Mouse (Mus musculus) mouse trophoblast stem cell (cell line): ENCODE results near the gene Stk11ip.

Source experiments
- in situ Hi-C, 2 experiments: fragments of 300-500 bp; cut with MseI, MboI; formaldehyde crosslinking; loops; 2 replicates in 1 of 2; 3 replicates in 1 of 2; pipeline ENCODE4 v1.15.1; 2025

The Stk11ip gene

GRCm38 (mm10) chr1:75521321-75522031, at the start of gene Stk11ip:
Gene Stk11ip (plus strand): TSS chr1:75521529.
- in situ Hi-C loops: no loop called here

- in situ Hi-C loops: no loop called here
These were observed 44.9 kb upstream of the Stk11ip start for GRCm38 (mm10) chr1:75476441-75476840.

- in situ Hi-C loops: no loop called here
These were observed 43.9 kb upstream of the Stk11ip start for GRCm38 (mm10) chr1:75477264-75477965.

DNA sequence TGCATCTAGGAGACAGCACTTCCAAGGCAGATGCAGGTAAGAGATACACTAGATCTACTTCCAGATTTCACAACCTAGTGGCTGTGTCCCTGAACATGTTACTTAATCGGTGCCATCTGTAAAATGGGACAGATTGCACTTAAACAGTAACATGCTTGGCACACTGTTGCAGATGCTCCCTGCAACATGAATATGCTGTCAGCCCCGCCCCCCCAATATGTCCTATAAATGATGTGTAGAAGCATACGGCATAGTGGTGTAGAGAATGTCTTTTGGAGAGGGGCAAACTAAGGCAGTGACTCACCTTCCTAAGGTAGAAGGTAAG, 43.4 kb upstream of the Stk11ip start:
- in situ Hi-C loops: no loop called here

DNA sequence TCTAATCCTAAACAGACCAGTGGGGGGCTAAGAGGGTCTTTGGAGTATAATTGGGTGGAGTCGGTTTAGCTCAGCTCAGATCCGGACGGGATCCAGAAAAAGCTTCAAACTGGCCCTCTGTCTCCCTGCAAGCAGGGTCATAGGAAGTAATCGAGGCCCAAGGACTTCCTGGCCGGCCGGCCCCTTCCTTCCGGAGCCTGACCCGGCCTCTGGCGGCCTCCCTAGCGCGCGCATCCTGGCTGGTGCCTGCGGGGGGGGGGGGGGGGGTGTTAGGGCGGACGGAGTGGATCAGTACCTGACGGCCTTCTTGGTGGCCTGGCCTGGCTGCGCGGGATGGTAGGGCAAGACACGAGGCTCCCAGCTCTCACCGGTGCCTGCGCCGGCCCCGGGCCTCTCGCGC, 42.8 kb upstream of the Stk11ip start:
- in situ Hi-C loops: no loop called here

DNA sequence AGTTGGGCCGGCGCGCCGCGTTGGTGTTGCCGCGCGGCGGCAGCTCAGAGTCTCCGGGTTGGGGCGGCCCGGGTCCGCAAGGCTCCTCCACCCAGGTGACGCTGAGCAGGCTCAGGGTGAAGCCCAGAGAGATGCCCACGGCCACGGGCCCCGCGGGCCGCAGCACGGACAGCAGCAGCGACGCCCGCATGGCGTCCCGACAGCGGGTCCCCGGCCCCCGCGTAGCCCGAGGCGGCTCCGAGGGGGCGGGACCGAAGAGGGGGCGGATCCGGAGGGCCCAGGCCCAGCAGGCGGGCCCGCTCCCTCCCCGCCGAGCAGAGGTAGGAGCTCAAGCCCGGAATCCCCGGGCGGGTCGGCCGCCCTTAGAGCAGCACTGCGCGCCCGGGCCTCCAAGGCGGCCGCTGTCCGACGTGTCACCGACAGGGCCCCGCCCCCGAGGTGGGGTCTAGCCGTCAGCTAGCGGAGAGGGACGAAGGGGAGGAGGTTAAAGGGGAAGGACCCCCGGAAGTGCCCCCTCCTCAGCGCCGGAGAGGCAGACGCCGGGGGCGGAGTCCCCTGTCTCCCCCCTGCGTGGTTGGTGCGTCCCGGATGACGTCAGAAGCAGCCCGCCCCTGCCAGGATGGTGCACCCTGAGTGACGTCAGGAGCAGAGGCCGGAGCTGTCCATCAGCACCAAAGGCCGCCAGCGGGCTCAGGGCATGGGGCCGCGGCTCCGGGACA, 42.3 kb upstream of the Stk11ip start, which contains the start of the genes Chpf and Tmem198:
Chpf (minus strand) TSS at position 392 of the 719 bp plus-strand sequence.
Tmem198 (plus strand) TSS at position 617 of the 719 bp plus-strand sequence.
- in situ Hi-C loops: no loop called here

GRCm38 (mm10) chr1:75479635-75479989, 41.7 kb upstream of the Stk11ip start:
- in situ Hi-C loops: no loop called here

- in situ Hi-C loops: no loop called here
These were observed 41.3 kb upstream of the Stk11ip start for GRCm38 (mm10) chr1:75480036-75480435.

DNA sequence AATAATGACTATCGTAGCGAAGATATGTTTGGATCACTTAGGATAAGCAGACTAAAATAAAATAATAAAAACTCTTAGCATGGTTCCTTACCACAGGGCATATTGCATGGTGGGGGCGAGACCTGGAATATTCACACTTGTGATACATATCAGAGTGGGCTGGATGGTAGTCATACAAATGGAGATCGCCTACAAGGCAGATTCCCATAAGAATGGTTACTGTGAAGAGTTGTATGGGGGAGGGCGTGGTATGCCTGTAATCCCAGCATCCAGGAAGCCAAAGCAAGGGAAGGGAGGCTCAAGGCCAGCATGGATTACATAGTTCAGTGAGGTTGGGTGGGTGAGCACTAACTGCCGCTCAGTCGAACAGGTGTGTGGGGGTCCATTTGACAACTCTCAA, 40.6 kb upstream of the Stk11ip start:
- in situ Hi-C loops: no loop called here

GRCm38 (mm10) chr1:75486561-75486960, 34.8 kb upstream of the Stk11ip start:
- in situ Hi-C loops: no loop called here

DNA sequence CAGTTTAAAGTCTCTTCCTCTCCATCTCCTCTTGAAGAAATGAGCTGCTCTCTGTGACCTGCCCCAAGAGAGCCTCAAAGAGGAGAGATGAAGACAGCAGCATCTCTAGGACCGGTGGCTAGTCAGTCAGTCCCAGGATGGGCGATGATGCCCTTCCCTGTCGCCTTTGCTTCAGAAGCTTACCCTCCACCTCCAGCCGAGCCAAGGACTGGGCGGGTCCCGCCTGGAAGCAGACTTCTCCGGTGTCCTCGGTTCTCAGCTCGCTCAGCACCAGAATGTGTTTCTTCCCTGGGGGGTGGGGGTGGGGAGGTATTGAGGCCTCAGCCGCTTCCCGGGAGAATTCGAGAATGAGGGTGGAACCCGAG, 34.3 kb upstream of the Stk11ip start:
- in situ Hi-C loops: no loop called here

DNA sequence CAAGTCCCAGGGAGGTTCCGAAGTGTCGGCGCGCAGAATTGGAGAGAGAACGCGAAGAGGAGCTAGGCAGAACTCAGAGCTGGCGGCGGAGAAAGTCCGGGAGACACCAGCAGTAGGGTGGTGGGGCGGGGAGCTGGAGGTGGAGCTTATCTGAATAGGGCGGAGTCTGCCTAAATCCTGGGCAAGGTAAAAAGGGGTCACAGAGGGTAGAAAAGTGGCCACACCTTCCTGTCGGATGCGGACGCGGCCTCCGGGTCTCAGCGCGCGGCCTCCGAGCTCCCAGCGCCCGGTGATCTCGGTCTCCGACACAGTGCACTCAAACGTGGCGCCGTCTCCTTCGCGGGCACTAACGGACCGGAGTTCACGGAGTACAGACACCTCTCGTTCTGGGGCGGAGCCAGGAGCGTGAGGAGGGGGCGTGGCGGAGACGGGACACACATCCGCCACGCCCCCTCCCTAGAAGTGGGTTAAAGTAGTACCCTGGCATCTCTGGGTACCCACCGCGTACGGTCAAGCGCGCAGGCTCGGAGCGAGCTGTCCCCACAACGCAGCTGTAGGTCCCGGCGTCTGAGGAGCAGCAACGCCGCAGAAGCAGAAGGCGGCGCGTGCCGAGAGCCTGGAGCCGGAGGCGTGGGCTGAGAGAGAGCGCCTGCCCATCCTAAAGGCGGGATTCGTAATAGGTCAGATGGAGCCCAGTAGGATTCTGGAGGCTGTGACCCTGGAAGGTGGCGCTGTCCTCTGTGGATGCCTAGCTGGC, 33.7 kb upstream of the Stk11ip start:
- in situ Hi-C loops: no loop called here

GRCm38 (mm10) chr1:75490785-75491551, 30.4 kb upstream of the Stk11ip start:
- in situ Hi-C loops: loop anchor here in 1 of 2 experiments (10.0 kb wide), 1 partner anchor 64 kb away; no protein-coding TSS in a partner anchor

GRCm38 (mm10) chr1:75492579-75493170, 28.7 kb upstream of the Stk11ip start:
- in situ Hi-C loops: loop anchor here in 1 of 2 experiments (10.0 kb wide), 1 partner anchor 62 kb away; no protein-coding TSS in a partner anchor

DNA sequence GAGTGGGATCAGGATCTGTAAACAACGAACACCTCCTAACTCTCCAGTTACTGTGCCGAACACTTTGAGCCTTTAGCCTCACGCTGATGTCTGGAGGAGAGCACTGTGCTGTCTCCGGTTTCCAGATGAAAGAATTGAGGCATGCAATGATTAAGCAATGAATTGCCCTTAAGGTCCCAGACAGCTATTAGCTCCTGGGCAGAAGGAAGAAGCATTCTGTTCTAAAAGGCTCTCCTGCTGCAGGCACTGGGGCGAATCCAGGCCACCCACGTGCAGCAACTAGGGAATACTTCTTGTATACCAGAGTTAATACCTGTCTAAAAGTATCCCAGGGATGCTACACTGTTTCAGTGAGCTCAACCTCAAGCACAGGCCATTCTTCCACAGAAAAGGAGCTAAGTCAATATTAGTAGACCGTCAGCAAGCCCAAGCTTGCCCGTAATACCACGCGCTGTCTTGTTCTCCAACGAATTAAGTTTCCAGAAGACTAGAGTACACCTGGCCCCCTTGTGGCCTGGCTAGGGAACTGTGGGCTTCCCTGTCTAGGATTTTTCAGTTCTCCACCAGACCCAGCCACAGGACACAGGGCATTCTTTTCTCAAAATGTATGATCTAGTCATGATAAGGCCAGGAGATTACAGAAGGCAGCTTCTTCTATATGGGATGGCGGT, 26.3 kb upstream of the Stk11ip start:
- in situ Hi-C loops: loop anchor here in 1 of 2 experiments (10.0 kb wide), 1 partner anchor 60 kb away; no protein-coding TSS in a partner anchor

GRCm38 (mm10) chr1:75498897-75499296, 22.4 kb upstream of the Stk11ip start:
- in situ Hi-C loops: loop anchor here in 1 of 2 experiments (10.0 kb wide), 1 partner anchor 56 kb away; no protein-coding TSS in a partner anchor

- in situ Hi-C loops: loop anchor here in 1 of 2 experiments (10.0 kb wide), 1 partner anchor 55 kb away; no protein-coding TSS in a partner anchor
These were observed 21.9 kb upstream of the Stk11ip start for GRCm38 (mm10) chr1:75499441-75499840.

DNA sequence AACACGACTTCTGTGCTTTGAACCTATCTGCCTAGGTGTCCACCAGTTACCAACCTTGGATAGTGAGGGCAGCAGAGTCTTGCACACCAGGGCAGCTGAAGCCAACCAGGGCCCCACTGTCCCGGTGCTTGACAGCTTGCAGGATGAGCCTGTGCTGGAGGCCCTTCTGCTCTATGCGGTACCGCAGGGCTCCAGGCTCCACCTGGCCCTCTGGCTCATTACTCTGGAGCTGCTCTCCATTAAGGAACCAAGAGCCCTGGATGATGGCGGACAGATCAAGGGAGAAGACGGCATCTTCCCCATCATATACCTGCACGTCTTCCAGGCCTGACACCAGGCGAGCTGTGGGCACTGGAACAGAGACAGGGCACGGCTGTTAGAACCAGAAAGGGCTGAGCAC, 19.4 kb upstream of the Stk11ip start:
- in situ Hi-C loops: no loop called here

- in situ Hi-C loops: no loop called here
These were observed 18.2 kb upstream of the Stk11ip start for GRCm38 (mm10) chr1:75502945-75503650.
